Mouse (Mus musculus) c-Kit-positive CD71-negative TER-119-negative erythroid progenitor cells, embryonic 14.5 days (primary cell): ENCODE results near the gene Lrrc8c.

Experiments
- DNase-seq: peaks from one replicate; pipeline ENCODE4 v3.0.0-alpha.2; 2013; ENCODE audit warnings: low read depth

Lrrc8c gene

GRCm38 (mm10) chr5:105519096-105519975 is at the start of gene Lrrc8c:
Gene Lrrc8c, plus strand, starts transcription at chr5:105519388.
- peak; percentile 47 for DNase-seq

GRCm38 (mm10) chr5:105472983-105473705 is 46.0 kb upstream of the Lrrc8c start:
- DNase-seq: no peak

- no peak for DNase-seq
Measured at GRCm38 (mm10) chr5:105477527-105477926, 41.7 kb upstream of the Lrrc8c start.

- DNase-seq: no peak
Measured at GRCm38 (mm10) chr5:105479673-105480072, 39.5 kb upstream of the Lrrc8c start.

- DNase-seq: no peak
Measured at GRCm38 (mm10) chr5:105480561-105480960, 38.6 kb upstream of the Lrrc8c start.

- DNase-seq: no peak
Measured at GRCm38 (mm10) chr5:105483632-105484031, 35.6 kb upstream of the Lrrc8c start.

GRCm38 (mm10) chr5:105484247-105484646 is 34.9 kb upstream of the Lrrc8c start:
- no peak for DNase-seq

- DNase-seq: no peak
Measured at GRCm38 (mm10) chr5:105484891-105485290, 34.3 kb upstream of the Lrrc8c start.

GRCm38 (mm10) chr5:105490211-105490610 is 29.0 kb upstream of the Lrrc8c start:
- no peak for DNase-seq

GRCm38 (mm10) chr5:105491389-105491788 is 27.8 kb upstream of the Lrrc8c start:
- DNase-seq: no peak

- DNase-seq: no peak
Measured at GRCm38 (mm10) chr5:105492367-105493246, 26.6 kb upstream of the Lrrc8c start.

GRCm38 (mm10) chr5:105493377-105493776 is 25.8 kb upstream of the Lrrc8c start:
- no peak for DNase-seq

- no peak for DNase-seq
Measured at GRCm38 (mm10) chr5:105494246-105494917, 24.8 kb upstream of the Lrrc8c start.

- peak; percentile 87 for DNase-seq
Measured at GRCm38 (mm10) chr5:105494918-105495901, 24.0 kb upstream of the Lrrc8c start.

GRCm38 (mm10) chr5:105496133-105496532 is 23.1 kb upstream of the Lrrc8c start:
- DNase-seq: peak; percentile 38

- no peak for DNase-seq
Measured at GRCm38 (mm10) chr5:105496586-105496985, 22.6 kb upstream of the Lrrc8c start.

GRCm38 (mm10) chr5:105498429-105499000 is 20.7 kb upstream of the Lrrc8c start:
- DNase-seq: no peak

GRCm38 (mm10) chr5:105499396-105499795 is 19.8 kb upstream of the Lrrc8c start:
- DNase-seq: no peak

GRCm38 (mm10) chr5:105500132-105501121 is 18.8 kb upstream of the Lrrc8c start:
- DNase-seq: no peak
